Mouse (Mus musculus) heart, adult 8-10 months (tissue): ENCODE data around the gene Olfr68. TPM values are rescaled to one million over a fixed set of nuclear protein-coding genes. Genes with fewer than 3 reads are reported as not detected.
"Not testable (repeated sequence)": the region's sequence is repeated elsewhere in the genome, so short reads cannot be mapped to it uniquely, and the experiment has no call there.

Experiments used
- DNase-seq: peaks from one replicate; pipeline ENCODE4 v3.0.0; 2022; ENCODE audit warnings: low spot score
- total RNA-seq, 4 experiments: library from RNA; stranded (reverse); gene quantifications; 2 replicates each; pipeline ENCODE4 v1.2.4; 2022

Gene Olfr68
- total RNA-seq, result not detected

GRCm38 (mm10) chr7:103779598-103779997, at the start of gene Olfr68:
TSS of gene Olfr68 (minus strand) at chr7:103779698.
- no peak for DNase-seq

DNA sequence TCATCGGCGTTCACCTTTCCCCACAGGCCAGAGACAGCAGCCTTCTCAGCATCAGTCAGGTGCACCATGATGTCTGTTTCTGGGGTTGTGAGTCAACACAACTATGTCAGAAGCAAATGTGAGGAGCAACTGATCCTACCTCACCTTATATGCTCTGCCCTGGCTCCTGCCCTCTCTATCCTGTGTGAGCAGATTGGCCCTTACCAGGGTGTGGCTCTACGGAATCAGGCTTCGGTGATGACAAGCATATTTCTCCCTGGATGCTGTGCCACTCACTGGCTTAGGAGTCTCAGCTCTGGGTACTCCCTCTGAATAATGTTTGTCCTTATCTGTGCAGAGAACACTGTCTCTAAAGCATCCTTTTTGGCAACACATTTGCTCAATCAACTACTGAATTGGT, 48.3 kb upstream of the Olfr68 start, which contains the start of gene Hbb-bs:
TSS of gene Hbb-bs (minus strand) at position 289 of the 400 bp plus-strand sequence.
- DNase-seq, result no peak

- not testable (repeated sequence) for DNase-seq
These were observed 47.6 kb upstream of the Olfr68 start for GRCm38 (mm10) chr7:103827139-103827538.

GRCm38 (mm10) chr7:103826255-103826887, 46.9 kb upstream of the Olfr68 start:
- no peak for DNase-seq

GRCm38 (mm10) chr7:103825536-103826254, 46.2 kb upstream of the Olfr68 start:
- DNase-seq, result no peak

DNA sequence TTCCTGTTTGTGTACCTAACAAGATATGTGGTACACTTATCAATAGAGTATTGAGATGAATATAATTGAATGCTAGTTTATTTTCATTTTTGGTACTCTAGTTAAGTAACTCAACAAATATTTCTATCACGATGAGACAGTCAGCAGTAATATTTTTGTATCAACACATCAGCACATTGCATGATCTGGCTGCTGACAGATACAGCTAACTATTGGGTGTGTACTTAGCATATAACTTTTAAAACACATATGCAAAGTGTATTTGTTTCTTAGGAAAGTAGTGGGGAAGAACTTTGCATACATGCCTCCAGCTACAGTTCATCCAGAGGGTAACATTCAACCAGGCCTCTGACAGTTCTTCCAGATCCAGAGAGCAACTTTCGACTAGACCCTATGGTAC, 45.1 kb upstream of the Olfr68 start:
- no peak for DNase-seq

DNA sequence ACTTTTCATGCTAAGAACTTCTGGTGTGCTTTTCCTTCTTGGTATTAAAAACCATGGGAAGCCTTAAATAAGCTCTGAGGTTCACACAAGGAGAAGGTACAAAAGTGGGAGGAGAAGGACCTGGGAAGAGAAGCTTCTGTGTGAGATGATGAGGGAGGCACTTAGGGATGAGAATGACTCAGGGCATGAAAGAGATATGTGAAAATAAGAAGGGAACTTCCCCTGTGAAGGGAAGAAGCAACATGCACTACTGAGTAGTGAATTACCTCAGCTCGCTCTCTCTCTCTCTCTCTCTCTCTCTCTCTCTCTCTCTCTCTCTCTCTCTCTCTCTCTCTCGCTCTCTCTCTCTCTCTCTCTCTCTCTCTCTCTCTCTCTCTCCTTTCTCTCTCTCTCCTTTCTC, 35.6 kb upstream of the Olfr68 start:
- not testable (repeated sequence) for DNase-seq

DNA sequence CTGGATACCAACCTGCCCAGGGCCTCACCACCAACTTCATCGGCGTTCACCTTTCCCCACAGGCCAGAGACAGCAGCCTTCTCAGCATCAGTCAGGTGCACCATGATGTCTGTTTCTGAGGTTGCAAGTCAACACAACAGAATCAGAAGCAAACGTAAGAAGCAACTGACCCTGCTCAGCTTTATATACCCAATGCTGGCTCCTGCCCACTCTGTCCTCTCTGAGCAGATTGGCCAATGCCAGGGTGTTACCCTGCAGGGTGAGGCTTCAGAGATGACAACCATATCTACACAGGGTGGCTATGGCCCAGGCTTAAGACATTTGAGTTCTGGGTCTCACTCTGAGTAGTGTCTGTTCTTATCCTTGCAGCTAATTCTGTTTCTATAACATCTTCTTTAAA, 34.3 kb upstream of the Olfr68 start, which contains the start of gene Hbb-bt:
TSS of gene Hbb-bt (minus strand) at position 231 of the 400 bp plus-strand sequence.
- DNase-seq, result no peak

- not testable (repeated sequence) for DNase-seq
These were observed 33.7 kb upstream of the Olfr68 start for GRCm38 (mm10) chr7:103813152-103813551.

DNA sequence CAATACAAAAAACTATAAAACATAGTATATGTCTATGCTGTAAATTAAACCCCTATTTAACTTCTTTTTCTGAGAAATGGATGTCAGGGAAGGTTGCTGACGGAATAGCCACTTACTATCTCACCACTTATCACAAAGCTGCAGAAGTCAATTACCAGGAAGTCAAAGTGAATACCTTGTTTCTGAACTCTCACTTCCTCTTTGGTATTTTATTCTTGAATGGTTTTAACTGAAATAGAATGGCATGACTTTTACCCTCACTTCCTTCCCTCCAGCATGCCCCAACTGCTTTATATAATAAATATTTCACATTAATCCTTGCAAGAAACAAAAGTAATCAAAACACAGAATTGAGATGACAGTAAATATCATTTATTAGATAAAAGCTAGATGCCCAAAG, 32.7 kb upstream of the Olfr68 start:
- DNase-seq, result no peak

DNA sequence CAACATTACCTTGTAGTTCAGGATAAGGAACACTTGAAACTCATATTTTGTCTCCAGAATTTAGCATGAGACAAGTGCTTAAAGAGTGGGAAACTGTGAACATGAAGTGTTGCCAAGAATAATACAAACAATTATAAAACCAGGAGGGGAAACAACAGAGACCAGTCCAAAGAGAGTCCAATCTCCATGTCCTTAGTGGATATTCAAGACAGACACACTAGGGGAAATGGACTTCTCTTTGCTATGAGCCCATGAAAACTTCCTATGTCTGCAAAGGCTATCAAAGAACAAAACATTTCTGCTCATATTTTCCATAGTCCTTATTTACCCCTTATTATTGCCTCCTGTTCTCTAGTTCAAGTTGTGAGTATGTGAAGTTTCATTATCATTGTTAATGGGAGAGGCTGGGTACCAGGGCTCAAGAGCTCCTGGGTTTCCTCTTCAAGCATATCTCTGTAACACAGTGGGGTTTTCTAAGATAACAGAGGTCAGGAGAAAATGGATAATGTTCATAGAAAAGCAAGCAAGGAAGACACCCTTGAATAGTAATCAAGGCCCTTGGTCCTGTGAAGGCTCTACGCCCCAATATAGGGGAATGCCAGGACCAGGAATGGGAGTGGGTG, 31.8 kb upstream of the Olfr68 start:
- no peak for DNase-seq

GRCm38 (mm10) chr7:103810746-103811145, 31.2 kb upstream of the Olfr68 start:
- no peak for DNase-seq

- DNase-seq, result no peak
These were observed 30.8 kb upstream of the Olfr68 start for GRCm38 (mm10) chr7:103810296-103810695.

GRCm38 (mm10) chr7:103809801-103810155, 30.3 kb upstream of the Olfr68 start:
- no peak for DNase-seq

DNA sequence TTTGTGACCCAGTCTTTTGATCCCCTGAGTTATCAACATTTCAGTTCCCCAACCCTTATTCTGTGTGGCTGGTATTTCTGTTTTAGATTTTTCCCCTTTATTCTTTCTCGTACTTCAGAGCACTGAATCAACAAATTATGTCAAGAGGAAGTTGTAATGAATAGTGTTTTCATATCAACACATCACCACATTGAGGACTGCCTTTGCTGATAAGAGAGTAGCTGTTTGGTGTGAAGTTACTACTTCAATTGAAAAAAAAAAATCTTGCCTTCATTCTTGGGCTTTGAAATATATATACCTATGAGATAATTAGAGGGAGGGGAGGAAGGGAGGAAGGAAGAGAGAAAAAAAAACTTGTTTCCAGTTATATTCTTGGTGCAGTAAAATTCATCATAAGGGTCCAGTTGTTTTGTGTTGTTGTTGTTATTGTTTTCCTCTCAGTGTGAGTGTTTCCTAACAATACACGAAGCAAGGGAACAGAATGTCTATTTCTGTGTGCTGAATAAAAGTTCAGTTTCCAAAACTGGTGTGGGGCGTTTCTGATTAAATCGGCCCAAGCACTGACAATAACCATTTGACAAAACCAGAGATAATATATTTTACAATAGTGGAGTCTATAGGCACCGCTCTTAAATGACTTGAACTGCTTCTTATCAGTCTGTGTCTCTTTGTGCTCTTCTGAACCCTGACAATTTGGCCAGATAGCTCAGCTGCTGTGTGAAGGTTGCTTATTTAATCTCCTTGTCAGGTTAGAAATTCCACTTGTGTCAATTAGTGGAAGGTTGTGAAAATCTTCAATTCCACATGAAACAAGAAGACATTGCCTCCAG, 29.7 kb upstream of the Olfr68 start:
- DNase-seq, result no peak

- DNase-seq, result not testable (repeated sequence)
These were observed 28.6 kb upstream of the Olfr68 start for GRCm38 (mm10) chr7:103808120-103808519.

- peak; percentile 6 for DNase-seq
These were observed 27.4 kb upstream of the Olfr68 start for GRCm38 (mm10) chr7:103806856-103807255.

DNA sequence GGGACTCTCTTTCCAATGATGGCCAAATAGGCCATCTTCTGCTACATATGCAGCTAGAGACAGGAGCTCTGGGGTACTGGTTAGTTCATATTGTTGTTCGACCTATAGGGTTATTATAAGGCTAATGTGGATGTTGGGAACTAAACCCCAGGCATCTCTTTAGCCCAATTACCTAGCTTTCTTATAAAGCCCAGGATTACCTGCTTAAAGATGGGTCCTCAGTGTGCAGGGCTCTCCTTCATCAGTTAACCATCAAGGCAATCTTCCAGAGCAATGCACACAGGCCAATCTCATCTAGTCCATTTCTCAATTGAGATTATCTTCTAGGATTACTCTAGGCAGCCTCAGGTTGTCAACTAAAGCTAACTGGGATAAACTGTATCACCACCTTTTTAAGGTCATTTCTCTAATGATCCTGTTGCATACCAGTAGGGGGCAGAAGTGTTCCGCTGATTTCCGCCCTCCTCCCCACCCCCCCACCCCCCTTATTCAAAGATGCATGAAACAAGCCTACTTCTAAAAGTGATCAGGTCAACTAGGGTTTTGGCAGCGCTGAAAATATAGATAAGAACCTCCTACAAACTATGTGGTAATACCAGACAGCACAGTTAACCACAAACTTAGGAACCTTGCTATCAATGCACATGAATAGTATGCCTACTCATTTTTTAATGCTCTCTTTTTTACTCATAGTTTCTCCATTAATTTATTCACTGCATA, 13.3 kb upstream of the Olfr68 start:
- peak; percentile 1 for DNase-seq

DNA sequence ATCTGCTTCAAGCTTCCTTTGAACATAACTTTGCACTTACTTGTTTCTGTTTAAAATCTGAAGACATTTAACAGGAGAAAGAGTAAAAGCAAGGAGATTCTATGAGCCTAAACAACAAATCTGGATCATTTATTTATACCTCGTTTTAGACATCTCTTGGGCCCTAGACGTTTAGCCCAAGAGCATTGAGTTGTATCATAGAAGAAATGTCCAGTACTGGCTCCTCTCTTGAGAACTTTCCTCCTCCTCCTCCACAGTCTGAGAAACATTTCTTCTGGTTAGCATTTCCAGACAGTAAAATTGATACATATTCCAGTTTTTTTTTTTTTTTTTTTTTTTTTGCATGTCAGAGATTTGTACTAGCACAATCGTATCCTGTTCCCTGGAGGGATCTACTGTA, 12.2 kb upstream of the Olfr68 start, which contains the start of gene Olfr67:
TSS of gene Olfr67 (minus strand) at position 101 of the 400 bp plus-strand sequence.
- no peak for DNase-seq

GRCm38 (mm10) chr7:103777652-103778051, 1.8 kb downstream of the Olfr68 start:
- not testable (repeated sequence) for DNase-seq

- DNase-seq, result no peak
These were observed 8.0 kb downstream of the Olfr68 start, which contains the start of gene Olfr69 for GRCm38 (mm10) chr7:103771494-103771893. TSS of gene Olfr69 (minus strand) at chr7:103771594.
